Mouse (Mus musculus) ES-E14 (cell line): ENCODE results near the gene Eif4e.

Experiments
- HCFC1 ChIP-seq: IDR thresholded peaks from 2 replicates; pipeline ENCODE4 v1.6.1; 2012; ENCODE audit warnings: low read length, inconsistent platforms, borderline replicate concordance; ENCODE audit not compliant: insufficient read depth
- ZC3H11A ChIP-seq: IDR thresholded peaks from 2 replicates; pipeline ENCODE4 v1.6.1; 2012; ENCODE audit warnings: low read depth, mild to moderate bottlenecking, inconsistent platforms, low read length, borderline replicate concordance
- ZNF384 ChIP-seq: IDR thresholded peaks from 2 replicates; pipeline ENCODE4 v1.6.1; 2012; ENCODE audit warnings: low read depth, low read length, inconsistent platforms

DNA sequence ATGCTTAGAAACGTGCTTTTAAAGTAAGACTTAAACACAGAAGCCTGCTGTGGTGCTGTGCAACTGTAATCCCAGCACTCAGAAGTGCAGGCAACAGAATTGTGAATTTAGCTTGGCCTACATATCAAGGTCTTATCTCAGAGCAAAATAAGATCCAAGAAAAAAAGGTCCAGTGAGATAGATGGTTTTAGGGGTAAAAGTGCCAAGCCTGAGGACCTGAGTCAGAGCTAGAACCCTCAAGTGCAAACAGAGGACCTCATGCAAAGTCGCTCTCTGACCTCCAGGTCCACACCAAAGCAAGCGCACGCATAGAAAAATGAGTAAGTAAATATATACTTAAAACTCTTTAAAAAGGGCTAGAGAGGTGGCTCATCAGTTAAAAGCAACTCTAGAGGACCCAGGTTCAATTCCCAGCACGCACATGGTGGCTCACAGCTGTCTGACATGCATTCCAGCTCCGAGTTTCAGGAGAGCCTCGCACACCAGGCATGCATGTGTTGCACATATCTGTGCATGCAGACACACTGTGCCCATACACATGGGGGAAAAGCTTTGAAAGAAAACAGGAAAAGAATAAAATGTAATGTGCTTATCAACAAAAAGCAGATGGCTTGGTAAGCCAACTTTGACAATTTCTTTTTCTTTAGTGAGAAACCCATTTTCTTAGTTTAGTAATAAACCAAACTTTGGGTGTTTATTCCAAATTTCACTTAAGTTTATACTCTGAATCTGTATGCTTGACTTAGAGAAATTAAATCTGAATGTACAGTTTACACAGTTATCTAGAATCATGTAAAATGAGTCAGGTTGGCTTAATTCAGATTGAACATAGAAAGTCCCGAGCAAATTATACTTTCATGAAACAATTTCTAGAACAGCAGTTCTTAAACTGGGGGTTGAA is 4.8 kb downstream of the Eif4e start:
- TF ChIP-seq ZC3H11A: no peak
- TF ChIP-seq ZNF384: no peak
- no peak for TF ChIP-seq HCFC1
